Mouse (Mus musculus) frontal cortex, postnatal 36 days (tissue): ENCODE data around the gene Cdc25a.

Source experiments
- DNase-seq, 2 experiments: peaks; one replicate each; pipeline ENCODE4 v3.0.0; 2022; ENCODE audit warnings: low spot score in 2 of 2

Gene Cdc25a

GRCm38 (mm10) chr9:109874797-109875691 lies at the start of gene Cdc25a:
TSS of gene Cdc25a (plus strand) at chr9:109875579.
- peak; percentile 96 for DNase-seq

GRCm38 (mm10) chr9:109825739-109826138 lies 49.6 kb upstream of the Cdc25a start:
- DNase-seq, result no peak

- DNase-seq, result no peak
Measured at GRCm38 (mm10) chr9:109826181-109826580, 49.2 kb upstream of the Cdc25a start.

DNA sequence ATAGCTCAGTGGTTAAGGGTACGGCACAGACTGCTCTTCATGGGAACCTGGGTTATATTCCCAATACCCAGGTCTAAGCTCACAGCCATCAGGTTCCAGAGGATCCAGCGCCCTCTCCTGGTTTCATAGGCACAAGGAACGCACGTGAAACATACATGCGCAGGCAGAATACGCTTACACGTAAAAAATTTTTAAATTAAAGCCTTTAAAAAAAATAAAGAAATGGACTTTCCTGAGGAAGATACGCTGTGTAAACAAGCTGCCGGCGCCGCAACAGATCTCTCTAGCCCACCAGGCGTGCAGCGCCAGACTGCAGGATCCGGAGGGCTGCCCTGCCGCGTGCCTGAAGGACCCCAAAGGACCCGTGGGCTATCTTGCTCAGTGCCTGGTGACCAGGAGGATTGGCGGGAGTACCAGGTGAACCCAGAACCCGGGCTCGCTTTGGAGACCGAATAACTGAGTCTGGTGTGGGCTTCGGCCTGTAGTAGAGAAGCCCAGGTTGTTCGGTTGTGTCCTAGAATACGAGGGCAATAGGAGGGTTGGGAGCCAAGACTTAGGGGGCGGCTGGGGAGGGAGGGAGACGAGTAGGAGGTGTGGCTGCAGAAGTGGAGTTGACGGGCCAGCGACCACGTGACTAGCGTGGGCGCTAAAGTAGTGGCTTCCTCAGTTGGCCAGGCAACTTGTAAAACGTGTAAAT lies 42.8 kb upstream of the Cdc25a start, which contains the start of gene Nme6:
Nme6 (plus strand) TSS at position 359 of the 697 bp plus-strand sequence.
- DNase-seq, result peak; percentile 88

DNA sequence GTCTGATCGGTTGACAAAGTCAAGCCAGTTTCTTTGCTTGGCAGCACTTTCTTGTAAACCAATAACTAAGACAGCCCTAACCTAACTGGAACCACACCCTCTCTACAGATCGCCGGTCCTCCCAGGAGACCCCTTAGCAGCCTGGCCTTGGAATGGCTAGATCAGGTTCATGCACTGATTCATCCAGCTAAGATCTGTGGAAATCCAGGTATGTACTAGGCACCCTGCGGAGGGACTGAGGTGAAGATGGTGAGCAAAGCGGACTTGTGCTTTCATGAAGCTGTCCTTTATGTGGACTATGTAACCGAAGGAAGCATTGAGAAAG lies 42.3 kb upstream of the Cdc25a start:
- no peak for DNase-seq

- DNase-seq, result no peak
Measured at GRCm38 (mm10) chr9:109849312-109849758, 26.0 kb upstream of the Cdc25a start, which contains the start of gene Camp. TSS of gene Camp (minus strand) at chr9:109849617.

GRCm38 (mm10) chr9:109850099-109850498 lies 25.3 kb upstream of the Cdc25a start:
- no peak for DNase-seq

DNA sequence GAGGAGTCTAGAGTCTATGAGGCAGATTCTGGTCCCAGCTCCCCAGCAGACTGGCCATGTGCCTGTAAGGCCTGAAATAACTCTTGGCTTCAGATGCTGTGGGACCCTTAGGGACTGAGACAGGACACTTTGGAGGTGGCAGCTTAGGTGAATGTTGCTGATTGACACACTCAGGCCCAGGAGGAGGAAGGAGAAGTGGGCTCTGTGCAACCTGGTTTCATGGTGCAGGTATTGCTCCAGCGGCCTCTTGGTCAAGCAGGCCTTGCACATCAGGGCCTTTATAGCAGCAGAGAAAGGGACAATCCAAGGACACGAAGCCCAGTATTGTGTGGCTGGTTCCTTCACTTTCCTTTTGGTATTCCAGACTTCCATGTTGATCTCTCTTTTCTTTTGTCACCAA lies 21.0 kb upstream of the Cdc25a start:
- no peak for DNase-seq

DNA sequence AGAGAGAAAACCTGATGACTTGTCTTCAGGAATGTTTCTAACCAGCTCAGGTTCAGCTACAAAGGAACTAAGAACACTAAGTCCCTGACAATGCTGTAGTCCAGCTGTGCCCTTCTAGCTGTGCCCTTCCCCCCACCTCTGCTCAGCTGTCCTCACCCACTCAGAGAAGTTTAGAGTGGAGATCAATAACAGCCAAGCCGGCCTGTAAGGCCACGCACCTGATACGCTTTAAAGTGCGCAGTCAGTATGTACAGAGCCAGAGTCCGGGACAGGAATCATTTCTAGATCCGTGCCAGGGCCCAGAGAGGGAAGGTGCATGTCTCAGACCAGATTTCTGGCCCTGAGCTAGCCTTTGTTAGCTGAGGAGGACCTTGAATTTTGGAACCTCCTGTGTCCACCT lies 19.4 kb upstream of the Cdc25a start:
- DNase-seq, result no peak

- DNase-seq, result peak; percentile 76
Measured at GRCm38 (mm10) chr9:109862397-109863044, 12.9 kb upstream of the Cdc25a start.

DNA sequence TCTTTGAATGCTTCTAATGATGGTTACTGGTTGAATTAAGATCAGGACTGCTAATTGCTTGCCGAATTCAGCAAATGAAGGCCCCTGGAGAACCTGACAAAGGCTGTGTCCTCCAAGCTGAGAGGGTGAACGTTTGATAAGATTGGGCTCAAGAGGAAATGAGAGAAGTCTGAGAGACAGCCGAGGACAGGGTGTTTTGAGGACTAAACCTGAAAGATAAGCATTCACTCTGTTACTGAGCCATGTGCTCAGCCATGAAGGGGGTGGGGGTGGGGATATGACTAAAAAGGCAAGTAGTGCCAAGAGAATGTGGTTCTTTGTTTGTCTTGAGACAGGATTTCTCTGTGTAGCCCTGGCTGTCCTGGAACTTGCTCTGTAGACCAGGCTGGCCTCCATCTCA lies 12.3 kb upstream of the Cdc25a start:
- no peak for DNase-seq

DNA sequence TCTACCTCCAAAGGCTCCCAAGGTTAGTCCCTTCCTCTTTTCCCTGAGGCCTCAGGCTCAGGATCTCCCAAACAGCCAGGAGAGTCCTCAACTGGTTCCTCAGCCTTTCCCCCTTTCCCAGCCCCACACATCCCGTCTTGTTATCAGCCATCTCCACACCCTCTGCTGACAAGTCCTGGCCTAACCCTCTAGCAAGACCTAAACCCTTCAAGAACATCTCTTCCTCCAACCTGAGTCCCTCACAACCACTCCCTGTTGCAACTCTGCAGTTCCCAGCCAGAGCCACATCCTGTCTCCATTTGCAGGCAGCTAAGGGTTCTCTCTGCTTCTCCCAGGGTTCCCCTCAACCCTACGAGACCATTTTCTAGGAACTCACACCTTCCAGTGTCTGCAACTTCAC lies 9.2 kb upstream of the Cdc25a start:
- no peak for DNase-seq

DNA sequence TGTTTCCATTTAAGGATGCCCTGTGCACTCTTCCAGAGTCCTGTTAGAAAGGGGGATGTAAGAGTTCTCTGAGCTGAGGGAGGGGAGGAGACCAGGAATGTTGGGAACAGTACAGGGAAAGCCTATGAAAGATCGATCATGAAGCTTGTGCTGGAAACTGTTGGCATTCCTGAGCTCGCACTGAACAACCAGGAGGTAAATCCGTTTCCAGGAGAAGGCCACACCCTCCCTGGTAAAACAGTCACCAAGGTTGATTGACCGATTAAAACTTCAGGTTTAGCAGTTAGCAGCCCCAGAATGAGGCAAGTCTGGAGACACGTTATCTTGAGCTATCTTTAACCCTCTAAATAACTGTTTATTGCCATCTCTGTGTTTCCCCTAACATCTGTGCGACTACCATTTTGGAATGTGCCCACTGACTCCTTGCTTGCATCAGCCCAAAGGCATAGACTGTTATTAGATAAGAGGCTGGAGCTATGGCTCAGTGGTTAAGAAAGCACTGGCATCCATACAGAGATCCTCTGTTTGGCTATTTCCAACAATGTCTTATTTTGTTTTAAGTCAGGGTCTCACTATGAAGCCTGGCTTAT lies 4.3 kb upstream of the Cdc25a start:
- DNase-seq, result no peak

DNA sequence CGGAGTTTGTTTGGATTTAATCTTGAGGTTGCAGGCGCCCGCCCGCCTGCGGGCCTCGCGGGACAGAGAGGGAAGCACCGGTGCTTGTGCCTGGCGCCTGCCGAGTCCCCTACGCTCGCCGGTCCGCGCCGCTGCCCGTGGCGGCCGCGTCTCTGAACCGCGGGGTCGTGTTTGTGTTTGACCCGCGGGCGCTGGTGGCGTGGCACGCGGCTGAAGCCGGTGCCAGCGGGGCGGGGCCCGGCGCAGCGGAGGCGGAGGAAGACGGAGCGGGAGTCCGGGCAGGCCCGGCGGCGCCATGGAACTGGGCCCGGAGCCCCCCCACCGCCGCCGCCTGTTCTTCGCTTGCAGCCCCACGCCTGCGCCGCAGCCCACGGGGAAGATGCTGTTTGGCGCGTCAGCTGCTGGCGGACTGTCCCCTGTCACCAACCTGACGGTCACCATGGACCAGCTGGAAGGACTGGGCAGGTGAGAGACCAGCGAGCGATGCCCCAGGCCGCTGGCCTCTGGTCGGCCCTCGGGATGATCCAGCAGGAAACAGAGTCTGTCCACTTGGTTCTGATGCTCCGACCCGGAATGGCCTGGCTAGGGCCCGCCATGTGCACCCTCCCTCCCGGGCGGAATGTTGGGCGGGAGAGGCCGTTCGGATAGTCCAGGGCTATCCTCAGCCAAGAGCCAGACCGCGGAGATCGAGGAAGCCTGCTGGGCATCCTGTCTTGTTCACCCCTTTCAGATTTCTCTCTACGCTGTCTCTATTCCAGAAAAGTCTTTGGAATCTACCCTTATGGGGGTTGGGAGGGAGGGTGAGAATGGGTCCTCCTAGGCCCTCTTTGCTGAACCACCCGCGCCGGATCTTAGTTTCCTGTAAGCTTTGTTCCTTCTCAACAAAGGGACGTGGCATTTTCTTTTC lies 569 bp downstream of the Cdc25a start:
- peak; percentile 23 to 25 for DNase-seq

DNA sequence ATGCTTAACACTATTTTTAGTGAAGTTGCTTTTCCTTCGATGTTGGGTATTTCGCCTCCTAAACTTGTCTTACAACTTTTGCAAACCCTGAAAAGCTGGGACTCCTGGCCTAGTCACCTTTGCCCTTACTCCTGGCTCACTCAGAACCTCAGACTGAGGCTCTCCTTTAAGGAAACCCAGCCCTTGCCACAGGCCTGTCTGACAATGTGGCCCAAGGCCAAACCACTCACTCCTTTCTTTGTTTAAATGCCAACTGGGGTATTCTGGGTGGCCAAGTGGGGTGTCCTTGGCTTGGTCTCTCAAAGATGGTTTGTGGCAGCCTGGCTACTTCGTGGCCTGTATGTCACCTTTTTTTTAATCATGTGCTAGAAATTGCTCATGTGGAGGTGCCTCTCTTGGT lies 1.4 kb downstream of the Cdc25a start:
- DNase-seq, result no peak

GRCm38 (mm10) chr9:109877666-109878065 lies 2.3 kb downstream of the Cdc25a start:
- no peak for DNase-seq

DNA sequence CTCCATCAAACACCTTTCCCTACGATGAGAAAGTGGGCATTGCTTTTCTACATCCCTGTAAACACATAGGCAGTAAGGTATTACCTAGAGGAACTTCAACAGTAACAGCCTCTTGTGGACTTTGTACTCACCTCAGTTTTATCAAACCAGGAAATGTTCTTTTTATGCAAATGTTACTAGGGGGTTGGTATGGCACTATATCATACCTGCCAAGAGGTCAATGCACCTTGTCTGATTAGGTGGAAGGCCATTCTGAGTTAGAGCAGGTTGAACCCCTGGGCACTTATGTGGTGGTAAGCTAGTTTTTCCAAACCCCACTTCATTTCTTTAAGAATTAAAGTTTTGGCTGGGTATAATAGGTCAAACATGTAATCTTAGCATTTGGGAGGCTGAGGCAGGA lies 3.9 kb downstream of the Cdc25a start:
- no peak for DNase-seq

DNA sequence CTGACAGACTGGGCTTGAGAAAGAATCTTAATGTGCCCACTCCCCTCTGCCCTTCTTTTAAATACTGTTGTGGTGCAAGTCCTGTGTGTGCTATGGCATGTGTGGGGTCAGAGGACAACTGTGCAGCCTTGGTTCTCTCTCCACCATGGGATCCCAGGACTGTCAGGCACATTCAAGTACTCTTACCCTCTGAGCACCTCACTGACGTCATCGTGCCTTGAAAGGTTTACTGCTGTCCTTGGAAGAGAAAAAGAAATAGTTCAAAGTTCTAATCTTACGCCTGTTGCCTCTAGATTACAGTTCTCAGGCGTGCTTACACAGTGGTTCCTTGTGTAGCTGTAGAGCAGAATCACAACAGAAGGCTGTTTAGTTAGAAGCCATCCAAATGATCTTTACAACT lies 10.9 kb downstream of the Cdc25a start:
- DNase-seq, result no peak

GRCm38 (mm10) chr9:109887321-109887720 lies 11.9 kb downstream of the Cdc25a start:
- DNase-seq, result no peak

DNA sequence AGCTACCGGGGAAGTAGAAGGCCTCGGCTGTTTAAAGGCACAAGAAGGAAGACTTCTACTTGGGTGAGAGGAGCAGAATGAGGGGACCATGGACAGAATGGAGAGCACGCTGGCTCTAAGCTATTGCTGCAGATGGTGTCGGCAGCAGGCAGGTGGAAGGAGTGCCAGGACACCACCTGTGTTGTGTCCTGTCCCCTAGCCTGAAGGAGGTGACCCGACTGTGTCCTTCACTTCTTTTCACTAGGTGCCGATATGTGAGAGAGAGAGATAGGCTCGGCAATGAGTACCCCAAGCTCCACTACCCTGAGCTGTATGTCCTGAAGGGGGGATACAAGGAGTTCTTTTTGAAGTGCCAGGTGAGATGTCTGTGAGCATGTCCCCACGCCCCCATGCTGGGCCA lies 16.1 kb downstream of the Cdc25a start:
- DNase-seq, result no peak

- DNase-seq, result peak; percentile 71 to 81
Measured at GRCm38 (mm10) chr9:109892651-109893250, 17.4 kb downstream of the Cdc25a start.
